Mouse (Mus musculus) embryonic facial prominence, embryonic 12.5 days (tissue): ENCODE results near the gene Xylt1. TPM values are rescaled to one million over a fixed set of nuclear protein-coding genes. Genes with fewer than 3 reads are reported as not detected.

Experiments used
- ATAC-seq: fragments of 200-750 bp; cut with Nextera tagmentation; 2 replicates; pipeline ENCODE4 v1.8.0; 2017; ENCODE audit not compliant: insufficient number of reproducible peaks, insufficient read depth, low FRiP score, low TSS enrichment
- H3K27ac ChIP-seq: fragments of 300-500 bp; sonication (generic); 2 replicates; pipeline ENCODE4 v1.5.1; 2016; ENCODE audit warnings: mild to moderate bottlenecking
- H3K27me3 ChIP-seq: fragments of 300-500 bp; sonication (generic); 2 replicates; pipeline ENCODE4 v1.6.1; 2016; ENCODE audit warnings: mild to moderate bottlenecking, moderate library complexity
- H3K36me3 ChIP-seq: fragments of 300-500 bp; sonication (generic); 2 replicates; pipeline ENCODE4 v1.6.1; 2016; ENCODE audit warnings: mild to moderate bottlenecking
- H3K4me1 ChIP-seq: fragments of 300-500 bp; sonication (generic); 2 replicates; pipeline ENCODE4 v1.6.1; 2016
- H3K4me2 ChIP-seq: fragments of 300-500 bp; sonication (generic); replicated peaks from 2 replicates; pipeline ENCODE4 v1.6.1; 2016; ENCODE audit warnings: mild to moderate bottlenecking, moderate library complexity
- H3K4me3 ChIP-seq: fragments of 300-500 bp; sonication (generic); 2 replicates; pipeline ENCODE4 v1.5.1; 2016; ENCODE audit warnings: mild to moderate bottlenecking
- H3K9ac ChIP-seq: fragments of 300-500 bp; sonication (generic); 2 replicates; pipeline ENCODE4 v1.6.1; 2016; ENCODE audit warnings: mild to moderate bottlenecking, moderate library complexity
- H3K9me3 ChIP-seq: fragments of 300-500 bp; sonication (generic); 2 replicates; pipeline ENCODE4 v1.6.1; 2016; ENCODE audit warnings: mild to moderate bottlenecking, moderate library complexity
- WGBS: fragments of 180-500 bp; shearing (Covaris S2); methylation state at CpG from one replicate; pipeline ENCODE4 v1.1.7; 2016; 5-methylcytosine and 5-hydroxymethylcytosine counted together
- polyA plus RNA-seq: library from polyadenylated mRNA; unstranded; fragments of >200 nt; fragmentation: Nextera tagmentation; extraction: Ambion mirVana; gene quantifications from 2 replicates; pipeline ENCODE4 v1.2.1, GENCODE M21; 2016

Gene Xylt1
- polyA plus RNA-seq, 1 experiment from 2014 or later = 2.0 TPM

DNA sequence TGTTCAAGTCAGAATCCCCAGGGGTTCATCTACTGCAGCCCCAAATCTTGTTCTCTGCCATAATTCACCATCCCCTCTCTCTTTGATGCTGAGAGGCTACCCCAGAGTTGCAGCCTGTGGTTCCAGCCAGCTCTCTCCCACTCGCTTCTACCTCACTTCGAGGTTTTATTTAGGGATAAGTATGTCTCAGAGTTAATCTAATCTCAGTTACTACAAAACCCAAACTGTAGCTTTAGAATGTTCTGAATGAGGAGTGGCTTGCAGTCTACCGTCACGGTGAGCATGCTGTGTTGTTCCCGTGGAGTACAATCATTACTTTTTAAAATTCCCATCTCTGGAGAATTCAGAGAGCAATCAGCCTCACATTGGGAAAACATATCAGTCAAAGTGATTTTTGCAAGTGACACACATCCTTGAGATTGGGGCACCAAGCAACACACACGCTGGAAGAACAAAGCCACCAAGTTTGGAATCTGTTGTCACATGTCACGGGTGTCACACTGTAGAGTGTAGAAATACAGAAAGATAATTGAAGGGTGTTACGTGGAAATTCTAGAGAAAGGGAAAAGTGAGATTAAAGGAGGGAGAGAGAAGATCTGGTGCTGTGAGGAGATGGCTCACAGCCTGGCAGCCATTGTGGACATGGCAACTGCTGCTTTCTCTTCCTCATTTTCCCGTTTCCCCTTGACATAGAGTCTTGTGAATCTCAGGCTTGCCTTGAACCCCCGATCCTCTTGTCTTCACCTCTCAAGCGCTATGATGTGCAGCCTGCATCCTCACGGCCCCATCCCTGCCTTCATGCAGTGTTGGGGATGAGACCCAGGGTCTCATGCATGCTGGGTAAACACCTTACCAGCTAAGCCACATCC lies 149.2 kb downstream of the Xylt1 start:
- H3K4me3 ChIP-seq = no peak overlapping the region
- H3K4me2 ChIP-seq = no peak overlapping the region
- no peak overlapping the region for H3K9ac ChIP-seq
- no peaks in the 10 kb centered on the region for H3K36me3 ChIP-seq
- H3K27me3 ChIP-seq = no peaks in the 10 kb centered on the region
- no peaks in the 10 kb centered on the region for H3K4me1 ChIP-seq
- no peaks in the 10 kb centered on the region for H3K9me3 ChIP-seq
- no peak overlapping the region for H3K27ac ChIP-seq
- no peak for ATAC-seq
- WGBS = 81% methylated on average over 12 of the region's 12 CpGs

DNA sequence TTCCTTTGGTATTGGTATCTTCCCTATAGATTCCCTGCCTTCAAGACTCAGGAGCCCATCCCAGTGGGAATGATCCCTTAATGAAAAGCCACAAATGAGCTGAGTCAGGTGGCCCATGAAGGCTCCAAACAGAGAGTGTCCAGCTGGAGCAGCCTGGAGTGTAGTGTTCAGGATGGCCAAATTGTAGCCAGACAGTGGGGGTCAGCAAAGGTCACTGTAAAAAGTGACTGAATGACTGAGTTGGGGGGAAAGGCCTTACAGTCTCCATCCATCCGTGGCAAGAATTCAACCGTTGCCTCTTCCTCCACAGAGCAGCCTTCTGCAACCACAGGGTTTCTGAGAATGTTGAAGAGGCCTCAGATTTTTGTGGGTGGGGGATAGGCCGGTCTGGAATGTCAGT lies 151.9 kb downstream of the Xylt1 start:
- Histone ChIP-seq H3K27me3 (no peaks in the 10 kb centered on the region), H3K4me2 (no peak overlapping the region), H3K36me3 (no peaks in the 10 kb centered on the region), H3K9ac (no peak overlapping the region), H3K4me3 (no peak overlapping the region), H3K4me1 (no peaks in the 10 kb centered on the region), H3K27ac (no peak overlapping the region), H3K9me3 (no peaks in the 10 kb centered on the region)
- ATAC-seq = no peak
- WGBS = 31% methylated on average over 3 of the region's 3 CpGs

DNA sequence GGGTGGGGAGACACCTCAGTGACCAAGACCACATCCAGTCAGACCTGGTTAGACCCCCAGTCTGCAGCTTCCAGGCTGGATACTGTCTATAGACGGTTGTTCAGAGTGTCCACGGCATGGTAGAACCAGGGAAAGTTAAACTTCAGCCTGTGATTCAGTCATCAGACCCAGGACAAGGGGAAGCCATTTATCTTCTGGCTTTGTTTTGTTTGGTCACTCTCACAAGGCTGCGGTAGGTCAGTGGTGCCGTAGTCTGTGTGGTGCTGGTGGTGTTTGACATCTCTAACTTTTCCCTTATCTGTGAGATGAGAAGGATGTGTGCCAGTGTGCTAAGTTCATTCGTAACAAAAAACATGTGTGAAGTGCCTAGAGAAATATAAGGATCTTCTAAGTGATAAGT lies 152.4 kb downstream of the Xylt1 start:
- no peak overlapping the region for H3K4me3 ChIP-seq
- H3K27ac ChIP-seq = no peak overlapping the region
- no peaks in the 10 kb centered on the region for H3K36me3 ChIP-seq
- H3K9ac ChIP-seq = no peak overlapping the region
- WGBS = 88% methylated on average over 5 of the region's 5 CpGs
- no peaks in the 10 kb centered on the region for H3K4me1 ChIP-seq
- H3K27me3 ChIP-seq = no peaks in the 10 kb centered on the region
- no peak overlapping the region for H3K4me2 ChIP-seq
- no peak for ATAC-seq
- no peaks in the 10 kb centered on the region for H3K9me3 ChIP-seq

DNA sequence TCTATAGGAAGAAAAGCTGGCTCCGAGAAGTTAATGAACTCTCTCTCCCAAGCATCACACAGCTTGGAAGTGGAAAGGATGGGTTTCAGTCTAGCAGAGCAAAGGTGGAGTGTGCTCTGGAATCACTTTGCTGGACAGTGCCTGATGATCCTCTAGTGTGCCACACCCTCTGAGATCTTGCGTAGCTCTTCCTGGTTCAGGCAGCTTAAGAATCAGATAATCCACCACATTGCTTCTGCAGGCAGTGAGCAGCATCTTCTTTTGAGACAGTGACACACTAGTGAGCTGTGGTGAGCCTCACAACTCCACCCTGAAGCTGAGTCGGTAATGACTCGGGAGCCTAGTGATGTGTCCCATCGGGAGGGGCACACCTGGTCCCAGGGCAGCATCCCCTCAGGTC lies 159.2 kb downstream of the Xylt1 start:
- H3K27ac ChIP-seq = no peak overlapping the region
- no peaks in the 10 kb centered on the region for H3K36me3 ChIP-seq
- WGBS = 80% methylated on average over 5 of the region's 5 CpGs
- no peak overlapping the region for H3K4me3 ChIP-seq
- H3K4me1 ChIP-seq = peaks cover 3% of the 10 kb centered on the region; the same call in 1 of the 2 replicates
- H3K9ac ChIP-seq = no peak overlapping the region
- no peaks in the 10 kb centered on the region for H3K9me3 ChIP-seq
- ATAC-seq = no peak
- H3K27me3 ChIP-seq = no peaks in the 10 kb centered on the region
- no peak overlapping the region for H3K4me2 ChIP-seq

DNA sequence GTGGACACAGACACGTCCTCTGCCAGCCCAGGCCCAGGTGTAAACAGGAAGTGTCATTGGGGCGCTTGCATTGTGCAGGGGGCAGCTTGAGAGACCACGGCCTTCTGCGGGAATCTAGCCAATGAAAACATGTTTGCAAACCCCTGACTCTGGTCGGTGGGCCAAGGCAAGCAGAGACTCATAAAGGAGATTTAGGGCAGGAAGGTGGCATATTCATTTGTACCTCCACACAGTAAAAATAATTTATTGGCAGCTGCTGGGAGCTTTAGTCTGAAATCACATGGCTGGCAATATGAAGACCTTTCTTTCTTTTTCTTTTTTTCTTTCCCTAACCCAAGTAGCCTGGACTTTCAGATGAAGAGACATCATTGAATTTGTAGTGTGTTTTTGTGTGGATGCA lies 159.6 kb downstream of the Xylt1 start:
- no peak overlapping the region for H3K4me2 ChIP-seq
- H3K27ac ChIP-seq = no peak overlapping the region
- no peak overlapping the region for H3K4me3 ChIP-seq
- no peaks in the 10 kb centered on the region for H3K9me3 ChIP-seq
- no peaks in the 10 kb centered on the region for H3K27me3 ChIP-seq
- no peak for ATAC-seq
- 59% methylated on average over 5 of the region's 5 CpGs for WGBS
- H3K9ac ChIP-seq = no peak overlapping the region
- H3K4me1 ChIP-seq = peaks cover 3% of the 10 kb centered on the region; the same call in 1 of the 2 replicates
- no peaks in the 10 kb centered on the region for H3K36me3 ChIP-seq

DNA sequence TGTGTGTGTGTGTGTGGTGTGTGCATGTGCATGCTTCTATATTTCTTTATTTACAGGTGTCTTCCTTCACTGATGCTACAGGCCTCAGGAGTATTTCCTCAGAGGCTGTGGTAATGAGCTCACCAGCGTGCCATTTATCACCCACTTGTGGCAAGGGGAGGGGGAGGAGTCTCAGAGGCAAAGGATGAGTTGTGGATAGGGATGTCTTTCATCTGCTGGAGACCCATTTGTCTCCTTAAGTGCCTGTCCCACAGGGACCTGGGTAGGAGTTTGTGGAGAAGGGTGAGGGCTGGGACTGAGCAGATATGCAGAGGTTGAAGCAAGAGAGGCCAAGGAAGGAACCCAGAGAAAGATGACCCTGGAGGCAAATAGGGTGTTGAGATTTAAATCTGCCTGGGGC lies 160.3 kb downstream of the Xylt1 start:
- Histone ChIP-seq H3K27ac (no peak overlapping the region), H3K27me3 (no peaks in the 10 kb centered on the region), H3K36me3 (no peaks in the 10 kb centered on the region), H3K9me3 (no peaks in the 10 kb centered on the region), H3K9ac (no peak overlapping the region), H3K4me3 (no peak overlapping the region), H3K4me1 (peaks cover 3% of the 10 kb centered on the region; the same call in 1 of the 2 replicates), H3K4me2 (no peak overlapping the region)
- WGBS = 68% methylated on average over 1 of the region's 1 CpGs
- no peak for ATAC-seq

DNA sequence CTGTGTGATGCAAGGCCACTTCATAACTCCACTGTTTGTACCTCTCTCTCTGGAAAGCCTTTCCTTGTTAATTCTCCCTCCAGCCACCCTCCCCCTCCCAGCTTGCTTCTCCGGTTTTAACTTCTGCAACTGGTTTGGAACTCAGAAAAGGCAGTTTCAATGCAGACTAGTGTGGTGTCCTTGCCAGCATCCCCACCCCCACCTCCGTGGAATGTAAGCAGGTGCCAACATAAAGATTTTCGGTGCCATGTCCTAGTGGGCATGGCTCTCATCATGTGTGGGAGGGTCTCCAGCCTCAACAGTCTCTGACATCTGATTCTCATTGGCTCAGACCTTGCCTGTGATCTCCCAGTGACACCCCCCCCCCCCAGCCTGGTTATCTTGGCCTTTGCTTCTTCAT lies 160.9 kb downstream of the Xylt1 start:
- Histone ChIP-seq H3K4me1 (peaks cover 3% of the 10 kb centered on the region; the same call in 1 of the 2 replicates), H3K9ac (no peak overlapping the region), H3K9me3 (no peaks in the 10 kb centered on the region), H3K27ac (no peak overlapping the region), H3K4me3 (no peak overlapping the region), H3K36me3 (no peaks in the 10 kb centered on the region), H3K27me3 (no peaks in the 10 kb centered on the region), H3K4me2 (no peak overlapping the region)
- no peak for ATAC-seq
- 74% methylated on average over 3 of the region's 3 CpGs for WGBS

DNA sequence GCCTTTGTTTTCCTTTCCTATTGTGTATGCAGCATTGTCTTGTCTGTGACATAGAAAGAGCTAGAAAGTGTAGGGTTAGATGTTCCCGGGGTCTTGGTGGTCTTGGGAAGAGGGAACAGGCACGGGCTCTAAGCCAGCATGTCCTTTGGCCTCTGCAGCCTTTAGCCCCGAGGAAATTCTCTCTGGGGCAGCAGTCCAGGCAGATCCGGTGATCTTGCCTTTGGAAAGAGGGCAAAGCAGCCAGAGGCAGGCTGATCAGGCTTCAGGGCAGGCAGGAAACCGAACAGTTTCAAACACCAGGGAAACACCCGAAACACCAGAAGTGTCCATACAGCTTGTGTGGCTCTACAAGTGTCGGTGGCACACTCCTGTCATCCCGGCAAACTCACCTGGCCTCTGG lies 162.3 kb downstream of the Xylt1 start:
- ATAC-seq = no peak
- no peak overlapping the region for H3K9ac ChIP-seq
- H3K27ac ChIP-seq = no peak overlapping the region
- H3K9me3 ChIP-seq = no peaks in the 10 kb centered on the region
- no peak overlapping the region for H3K4me3 ChIP-seq
- WGBS = 56% methylated on average over 8 of the region's 8 CpGs
- H3K4me2 ChIP-seq = no peak overlapping the region
- peaks cover 3% of the 10 kb centered on the region; the same call in 1 of the 2 replicates for H3K4me1 ChIP-seq
- H3K27me3 ChIP-seq = no peaks in the 10 kb centered on the region
- H3K36me3 ChIP-seq = no peaks in the 10 kb centered on the region

DNA sequence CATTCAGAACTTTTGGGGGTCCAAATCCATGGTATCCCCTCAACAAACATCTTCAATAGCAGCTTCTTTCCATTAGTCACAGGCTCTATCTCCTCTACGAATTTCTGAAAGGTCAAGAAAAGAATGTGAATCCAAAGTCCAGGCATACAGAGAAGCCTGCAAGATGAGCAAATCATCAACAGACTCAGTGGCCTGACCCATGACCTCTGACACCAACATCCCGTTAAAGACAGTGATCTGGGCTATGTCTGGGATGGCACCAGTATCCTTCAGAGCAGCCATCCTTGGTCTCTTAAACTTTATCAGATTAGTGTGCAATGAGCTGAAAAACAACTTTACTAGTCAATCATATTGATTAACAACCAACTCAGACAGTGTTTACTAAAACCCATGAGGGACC lies 163.3 kb downstream of the Xylt1 start:
- no peak overlapping the region for H3K4me2 ChIP-seq
- ATAC-seq = no peak
- WGBS = 22% methylated on average over 2 of the region's 2 CpGs
- H3K27ac ChIP-seq = no peak overlapping the region
- no peaks in the 10 kb centered on the region for H3K27me3 ChIP-seq
- no peak overlapping the region for H3K4me3 ChIP-seq
- H3K4me1 ChIP-seq = peaks cover 3% of the 10 kb centered on the region; the same call in 1 of the 2 replicates
- H3K9ac ChIP-seq = no peak overlapping the region
- no peaks in the 10 kb centered on the region for H3K36me3 ChIP-seq
- H3K9me3 ChIP-seq = no peaks in the 10 kb centered on the region

DNA sequence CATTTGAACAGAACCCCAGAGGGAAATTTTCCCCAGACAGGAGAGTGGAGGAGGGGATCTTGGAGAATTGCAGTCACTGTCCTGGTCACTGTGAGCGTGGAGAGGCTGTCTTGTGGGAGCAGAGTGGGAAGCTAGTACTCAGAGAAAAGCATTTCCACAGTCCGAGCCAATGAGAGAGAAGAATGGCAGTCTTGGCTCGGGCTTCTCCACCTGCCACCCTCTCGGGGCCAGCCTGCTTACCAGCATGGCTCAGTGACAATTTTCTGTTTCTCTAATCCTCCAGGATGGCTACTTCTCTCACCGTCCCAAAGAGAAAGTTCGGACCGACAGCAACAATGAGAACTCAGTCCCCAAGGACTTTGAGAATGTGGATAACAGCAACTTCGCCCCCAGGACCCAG lies 167.5 kb downstream of the Xylt1 start:
- no peaks in the 10 kb centered on the region for H3K36me3 ChIP-seq
- no peak overlapping the region for H3K27ac ChIP-seq
- ATAC-seq = no peak
- no peak overlapping the region for H3K4me2 ChIP-seq
- H3K9ac ChIP-seq = no peak overlapping the region
- H3K4me1 ChIP-seq = peaks cover 5% of the 10 kb centered on the region
- H3K4me3 ChIP-seq = no peak overlapping the region
- H3K27me3 ChIP-seq = no peaks in the 10 kb centered on the region
- WGBS = 73% methylated on average over 8 of the region's 8 CpGs
- no peaks in the 10 kb centered on the region for H3K9me3 ChIP-seq

DNA sequence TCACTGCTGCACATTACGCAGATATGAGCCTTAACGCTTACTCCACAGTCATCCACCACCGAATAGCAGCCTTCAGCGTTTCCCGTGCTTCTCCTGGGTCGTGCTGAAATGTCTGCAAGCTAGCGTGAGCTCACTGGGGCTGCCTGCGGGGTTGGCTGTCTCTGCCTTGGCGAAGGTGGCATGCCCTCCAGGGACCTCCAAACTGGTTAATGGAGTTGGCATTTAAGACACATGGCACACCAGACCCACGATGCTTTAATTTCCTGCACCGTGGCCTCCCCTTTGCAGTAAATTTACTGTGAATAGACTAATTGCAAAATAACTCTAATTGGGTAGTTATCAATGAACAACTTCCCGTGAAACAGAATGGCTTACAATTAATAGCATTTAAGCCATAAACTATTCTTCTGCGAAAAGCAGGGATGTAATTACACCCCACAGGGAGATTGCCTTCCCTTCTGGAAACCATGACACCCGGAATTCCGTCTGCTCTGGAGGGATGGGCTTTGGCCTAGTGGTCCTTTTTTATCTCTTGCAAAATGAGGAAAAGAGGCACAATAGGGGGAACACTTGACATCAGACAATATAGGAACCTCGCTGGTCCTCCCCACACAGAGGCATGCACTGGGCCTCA lies 170.3 kb downstream of the Xylt1 start:
- no peak overlapping the region for H3K9ac ChIP-seq
- H3K4me1 ChIP-seq = peaks cover 11% of the 10 kb centered on the region
- no peaks in the 10 kb centered on the region for H3K36me3 ChIP-seq
- H3K4me2 ChIP-seq = no peak overlapping the region
- no peak overlapping the region for H3K27ac ChIP-seq
- ATAC-seq = no peak
- H3K27me3 ChIP-seq = no peaks in the 10 kb centered on the region
- no peaks in the 10 kb centered on the region for H3K9me3 ChIP-seq
- WGBS = 62% methylated on average over 16 of the region's 16 CpGs
- no peak overlapping the region for H3K4me3 ChIP-seq

DNA sequence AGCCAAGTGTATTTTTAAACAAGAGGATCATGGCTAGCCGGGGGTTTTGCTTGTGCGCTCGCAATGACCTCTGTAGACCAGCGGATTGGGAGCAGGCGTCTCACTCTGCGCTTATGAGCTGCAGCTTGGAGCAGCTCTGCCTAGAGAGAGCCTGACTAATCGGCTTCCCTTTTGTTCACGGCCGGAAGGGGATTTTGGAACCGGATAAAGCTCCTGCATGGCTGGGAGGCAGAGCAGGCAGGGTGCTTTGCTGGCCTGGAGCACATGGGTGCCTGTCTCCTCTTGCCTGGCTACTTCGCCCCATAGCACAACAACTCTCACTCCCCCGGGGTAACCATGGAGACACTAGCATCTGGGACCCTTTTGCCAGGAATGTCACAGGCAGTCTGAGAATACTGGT lies 172.4 kb downstream of the Xylt1 start:
- no peaks in the 10 kb centered on the region for H3K9me3 ChIP-seq
- H3K36me3 ChIP-seq = no peaks in the 10 kb centered on the region
- no peak overlapping the region for H3K27ac ChIP-seq
- no peak overlapping the region for H3K4me3 ChIP-seq
- no peak overlapping the region for H3K4me2 ChIP-seq
- peaks cover 11% of the 10 kb centered on the region for H3K4me1 ChIP-seq
- ATAC-seq = no peak
- H3K9ac ChIP-seq = no peak overlapping the region
- no peaks in the 10 kb centered on the region for H3K27me3 ChIP-seq
- WGBS = 29% methylated on average over 12 of the region's 12 CpGs
